Mouse (Mus musculus) kidney, embryonic 14.5 days (tissue): Measurements from ENCODE around the gene Adgrf1. TPM values are rescaled to one million over a fixed set of nuclear protein-coding genes. Genes with fewer than 3 reads are reported as not detected.

Experiments
- ATAC-seq: fragments of 200-750 bp; cut with Nextera tagmentation; 2 replicates; pipeline ENCODE4 v1.8.0; 2017; ENCODE audit warnings: moderate number of reproducible peaks, mild to moderate bottlenecking, moderate TSS enrichment, moderate library complexity; ENCODE audit not compliant: low FRiP score, low TSS enrichment
- H3K27ac ChIP-seq: fragments of 300-500 bp; sonication (generic); 2 replicates; pipeline ENCODE4 v1.5.1; 2014; ENCODE audit warnings: low read depth, mild to moderate bottlenecking, low read length, moderate library complexity, mixed read lengths
- H3K27me3 ChIP-seq: fragments of 300-500 bp; sonication (generic); 2 replicates; pipeline ENCODE4 v1.6.1; 2014; ENCODE audit warnings: mild to moderate bottlenecking, low read length; ENCODE audit not compliant: control insufficient read depth, insufficient read depth
- H3K36me3 ChIP-seq: fragments of 300-500 bp; sonication (generic); 2 replicates; pipeline ENCODE4 v1.6.1; 2014; ENCODE audit warnings: low read length, mixed read lengths; ENCODE audit not compliant: control insufficient read depth, insufficient read depth
- H3K4me1 ChIP-seq: fragments of 300-500 bp; sonication (generic); 2 replicates; pipeline ENCODE4 v1.6.1; 2014; ENCODE audit warnings: low read length, mixed read lengths; ENCODE audit not compliant: control insufficient read depth, insufficient read depth
- H3K4me2 ChIP-seq: fragments of 300-500 bp; sonication (generic); replicated peaks from 2 replicates; pipeline ENCODE4 v1.6.1; 2014; ENCODE audit warnings: low read depth, mild to moderate bottlenecking, low read length
- H3K4me3 ChIP-seq: fragments of 300-500 bp; sonication (generic); 2 replicates; pipeline ENCODE4 v1.5.1; 2014; ENCODE audit warnings: mild to moderate bottlenecking, low read length
- H3K9ac ChIP-seq: fragments of 300-500 bp; sonication (generic); 2 replicates; pipeline ENCODE4 v1.6.1; 2014; ENCODE audit warnings: low read depth, mild to moderate bottlenecking, low read length, moderate library complexity
- H3K9me3 ChIP-seq: fragments of 300-500 bp; sonication (generic); 2 replicates; pipeline ENCODE4 v1.6.1; 2016; ENCODE audit warnings: low read length; ENCODE audit not compliant: control insufficient read depth
- WGBS: fragments of 180-500 bp; shearing (Covaris S2); extraction: QIAGEN DNeasy Blood & Tissue Kit; methylation state at CpG from one replicate; pipeline ENCODE4 v1.1.7; 2014; 5-methylcytosine and 5-hydroxymethylcytosine counted together
- polyA plus RNA-seq: library from polyadenylated mRNA; unstranded; fragments of >200 nt; fragmentation: Nextera tagmentation; extraction: Ambion mirVana; gene quantifications from 2 replicates; pipeline ENCODE4 v1.2.1, GENCODE M21; 2014

Gene Adgrf1
- polyA plus RNA-seq, 1 experiment from 2014 or later = 0.49 TPM

- WGBS = 92% methylated on average over 4 of the region's 4 CpGs
- H3K4me1 ChIP-seq = no peaks in the 10 kb centered on the region
- ATAC-seq = no peak
- no peaks in the 10 kb centered on the region for H3K9me3 ChIP-seq
- H3K27me3 ChIP-seq = no peaks in the 10 kb centered on the region
- H3K27ac ChIP-seq = no peak overlapping the region
- H3K36me3 ChIP-seq = no peaks in the 10 kb centered on the region
- H3K4me3 ChIP-seq = no peak overlapping the region
- H3K9ac ChIP-seq = no peak overlapping the region
- H3K4me2 ChIP-seq = no peak overlapping the region
Measured at GRCm38 (mm10) chr17:43282353-43282752, 12.2 kb downstream of the Adgrf1 start.

GRCm38 (mm10) chr17:43282828-43283227 lies 12.7 kb downstream of the Adgrf1 start:
- Histone ChIP-seq H3K36me3 (no peaks in the 10 kb centered on the region), H3K4me1 (no peaks in the 10 kb centered on the region), H3K4me2 (no peak overlapping the region), H3K9me3 (no peaks in the 10 kb centered on the region), H3K9ac (no peak overlapping the region), H3K27me3 (no peaks in the 10 kb centered on the region), H3K27ac (no peak overlapping the region), H3K4me3 (no peak overlapping the region)
- 82% methylated on average over 5 of the region's 5 CpGs for WGBS
- ATAC-seq = no peak

- H3K4me3 ChIP-seq = no peak overlapping the region
- 79% methylated on average over 7 of the region's 7 CpGs for WGBS
- no peaks in the 10 kb centered on the region for H3K4me1 ChIP-seq
- no peak overlapping the region for H3K4me2 ChIP-seq
- no peaks in the 10 kb centered on the region for H3K27me3 ChIP-seq
- no peak overlapping the region for H3K27ac ChIP-seq
- H3K9me3 ChIP-seq = no peaks in the 10 kb centered on the region
- no peak for ATAC-seq
- no peak overlapping the region for H3K9ac ChIP-seq
- H3K36me3 ChIP-seq = no peaks in the 10 kb centered on the region
Measured at GRCm38 (mm10) chr17:43299515-43299914, 29.4 kb downstream of the Adgrf1 start.

- peak; percentile 71 for ATAC-seq
- peak overlapping the region; percentile 54 for H3K9ac ChIP-seq
- WGBS = 49% methylated on average over 7 of the region's 7 CpGs
- H3K27me3 ChIP-seq = no peaks in the 10 kb centered on the region
- H3K4me2 ChIP-seq = no peak overlapping the region
- 0 out of 2 replicates have a peak overlapping the region, but pooled peaks have one; percentile 42 for H3K27ac ChIP-seq
- 0 out of 2 replicates have a peak, but pooled peaks cover 4% of the 10 kb centered on the region for H3K9me3 ChIP-seq
- H3K4me3 ChIP-seq = no peak overlapping the region
- no peaks in the 10 kb centered on the region for H3K36me3 ChIP-seq
- peaks cover 3% of the 10 kb centered on the region; the same call in 1 of the 2 replicates for H3K4me1 ChIP-seq
Measured at GRCm38 (mm10) chr17:43325986-43326671, 56.0 kb downstream of the Adgrf1 start.

GRCm38 (mm10) chr17:43326726-43327700 lies 56.9 kb downstream of the Adgrf1 start:
- WGBS = 19% methylated on average over 29 of the region's 29 CpGs
- peak overlapping the region; percentile 7; the same call in 1 of the 2 replicates for H3K4me3 ChIP-seq
- H3K4me1 ChIP-seq = peaks cover 3% of the 10 kb centered on the region; the same call in 1 of the 2 replicates
- ATAC-seq = peak; percentile 92
- peak overlapping the region; percentile 54 for H3K9ac ChIP-seq
- H3K27ac ChIP-seq = peak overlapping the region; percentile 59; the same call in 1 of the 2 replicates
- H3K9me3 ChIP-seq = 0 out of 2 replicates have a peak, but pooled peaks cover 4% of the 10 kb centered on the region
- H3K4me2 ChIP-seq = peak overlapping the region; percentile 58
- no peaks in the 10 kb centered on the region for H3K27me3 ChIP-seq
- H3K36me3 ChIP-seq = no peaks in the 10 kb centered on the region

GRCm38 (mm10) chr17:43327810-43328209 lies 57.7 kb downstream of the Adgrf1 start:
- Histone ChIP-seq H3K36me3 (no peaks in the 10 kb centered on the region), H3K9ac (no peak overlapping the region), H3K27ac (no peak overlapping the region), H3K4me3 (no peak overlapping the region), H3K9me3 (0 out of 2 replicates have a peak, but pooled peaks cover under 1% of the 10 kb centered on the region), H3K4me2 (no peak overlapping the region), H3K27me3 (no peaks in the 10 kb centered on the region), H3K4me1 (peaks cover 6% of the 10 kb centered on the region; the same call in 1 of the 2 replicates)
- WGBS = 85% methylated on average over 6 of the region's 6 CpGs
- no peak for ATAC-seq

- peaks cover 6% of the 10 kb centered on the region; the same call in 1 of the 2 replicates for H3K4me1 ChIP-seq
- no peak overlapping the region for H3K27ac ChIP-seq
- H3K9ac ChIP-seq = no peak overlapping the region
- H3K27me3 ChIP-seq = no peaks in the 10 kb centered on the region
- H3K4me2 ChIP-seq = no peak overlapping the region
- 87% methylated on average over 4 of the region's 4 CpGs for WGBS
- no peaks in the 10 kb centered on the region for H3K36me3 ChIP-seq
- no peaks in the 10 kb centered on the region for H3K9me3 ChIP-seq
- ATAC-seq = no peak
- no peak overlapping the region for H3K4me3 ChIP-seq
Measured at GRCm38 (mm10) chr17:43329216-43329615, 59.1 kb downstream of the Adgrf1 start.

GRCm38 (mm10) chr17:43329761-43330183 lies 59.6 kb downstream of the Adgrf1 start:
- Histone ChIP-seq H3K27ac (no peak overlapping the region), H3K27me3 (no peaks in the 10 kb centered on the region), H3K4me1 (peaks cover 10% of the 10 kb centered on the region; the same call in 1 of the 2 replicates), H3K4me2 (no peak overlapping the region), H3K9ac (no peak overlapping the region), H3K36me3 (no peaks in the 10 kb centered on the region), H3K4me3 (no peak overlapping the region), H3K9me3 (no peaks in the 10 kb centered on the region)
- no peak for ATAC-seq
- WGBS = 82% methylated on average over 7 of the region's 7 CpGs
